Mouse (Mus musculus): Measurements from ENCODE around the gene Gm17509. TPM values are rescaled to one million over a fixed set of nuclear protein-coding genes. Genes with fewer than 3 reads are reported as not detected.

Gm17509 gene
- polyA plus RNA-seq, 1 experiment, result 0.15 TPM

DNA sequence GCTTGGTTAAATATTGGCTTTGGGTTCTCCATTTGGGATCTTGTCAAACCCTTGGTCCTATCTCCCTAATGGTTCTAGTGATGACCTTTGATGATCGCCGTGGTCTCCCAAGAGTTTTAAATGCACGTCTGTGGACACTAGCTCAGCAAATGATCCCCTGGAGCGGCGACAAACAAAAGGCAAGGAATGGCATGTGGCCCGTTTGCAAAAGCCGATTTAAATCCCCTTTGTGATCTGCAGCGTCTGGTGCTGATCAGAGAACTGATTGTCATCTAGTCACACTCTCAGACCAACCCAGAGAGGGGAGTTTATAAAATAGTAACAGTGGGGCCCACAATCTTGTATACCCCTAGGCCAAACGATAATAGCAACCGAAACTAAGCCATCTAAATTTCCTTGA, 5.4 kb downstream of the Gm17509 start:
- Histone ChIP-seq H3K27me3 (ENCODE audit: control insufficient read depth, insufficient read depth, low read length) (peaks cover 3% of the 10 kb centered on the region; the same call in 1 of the 2 replicates), H3K4me1 (ENCODE audit: control insufficient read depth, insufficient read depth, insufficient read length) (peaks cover 8% of the 10 kb centered on the region), H3K4me3 (ENCODE audit: extremely low read depth, insufficient read depth, insufficient read length) (no peak overlapping the region), H3K36me3 (ENCODE audit: control insufficient read depth, insufficient read depth, low read length) (no peaks in the 10 kb centered on the region), H3K27ac (ENCODE audit: insufficient read depth, low read length) (peak overlapping the region; percentile 63)
- DNase-seq (ENCODE audit: low read depth in 1 of 2, low spot score in 2 of 2), result no peak
- WGBS, result 55% methylated on average over 10 of the region's 10 CpGs
- TF ChIP-seq POLR2A (IDR thresholded peaks at IDR 0.05; ENCODE audit: low read depth, low read length) (no peak), CTCF (IDR thresholded peaks at IDR 0.05; ENCODE audit: extremely low read depth, insufficient read depth, insufficient read length, insufficient replicate concordance) (no peak)

GRCm38 (mm10) chr13:117211386-117211875, 9.4 kb downstream of the Gm17509 start:
- H3K36me3 ChIP-seq (ENCODE audit: control insufficient read depth, insufficient read depth, low read length), result no peaks in the 10 kb centered on the region
- H3K27me3 ChIP-seq (ENCODE audit: control insufficient read depth, insufficient read depth, low read length), result no peaks in the 10 kb centered on the region
- WGBS, result 4% methylated on average over 11 of the region's 11 CpGs
- DNase-seq (ENCODE audit: low read depth in 1 of 2, low spot score in 2 of 2), result peak; percentile 50 to 67
- H3K4me3 ChIP-seq (ENCODE audit: extremely low read depth, insufficient read depth, insufficient read length), result no peak overlapping the region
- TF ChIP-seq CTCF (IDR thresholded peaks at IDR 0.05; ENCODE audit: extremely low read depth, insufficient read depth, insufficient read length, insufficient replicate concordance), result no peak
- TF ChIP-seq POLR2A (IDR thresholded peaks at IDR 0.05; ENCODE audit: low read depth, low read length), result no peak
- H3K27ac ChIP-seq (ENCODE audit: insufficient read depth, low read length), result peak overlapping the region; percentile 79
- H3K4me1 ChIP-seq (ENCODE audit: control insufficient read depth, insufficient read depth, insufficient read length), result peaks cover 5% of the 10 kb centered on the region; the same call in 1 of the 2 replicates

GRCm38 (mm10) chr13:117208236-117208635, 12.6 kb downstream of the Gm17509 start, which contains the start of gene Emb:
Gene Emb, plus strand, starts transcription at chr13:117208536.
- Histone ChIP-seq H3K27ac (ENCODE audit: insufficient read depth, low read length) (no peak within 1 kb of the TSS), H3K4me1 (ENCODE audit: control insufficient read depth, insufficient read depth, insufficient read length) (peaks cover 5% of the 10 kb centered on the region; the same call in 1 of the 2 replicates), H3K4me3 (ENCODE audit: extremely low read depth, insufficient read depth, insufficient read length) (no peak within 1 kb of the TSS), H3K36me3 (ENCODE audit: control insufficient read depth, insufficient read depth, low read length) (no peaks in the 10 kb centered on the region), H3K27me3 (ENCODE audit: control insufficient read depth, insufficient read depth, low read length) (no peaks in the 10 kb centered on the region)
- TF ChIP-seq CTCF (IDR thresholded peaks at IDR 0.05; ENCODE audit: extremely low read depth, insufficient read depth, insufficient read length, insufficient replicate concordance) (no peak), POLR2A (IDR thresholded peaks at IDR 0.05; ENCODE audit: low read depth, low read length) (no peak)
- DNase-seq (ENCODE audit: low read depth in 1 of 2, low spot score in 2 of 2), result no peak
- 82% methylated on average over 6 of the region's 6 CpGs for WGBS

DNA sequence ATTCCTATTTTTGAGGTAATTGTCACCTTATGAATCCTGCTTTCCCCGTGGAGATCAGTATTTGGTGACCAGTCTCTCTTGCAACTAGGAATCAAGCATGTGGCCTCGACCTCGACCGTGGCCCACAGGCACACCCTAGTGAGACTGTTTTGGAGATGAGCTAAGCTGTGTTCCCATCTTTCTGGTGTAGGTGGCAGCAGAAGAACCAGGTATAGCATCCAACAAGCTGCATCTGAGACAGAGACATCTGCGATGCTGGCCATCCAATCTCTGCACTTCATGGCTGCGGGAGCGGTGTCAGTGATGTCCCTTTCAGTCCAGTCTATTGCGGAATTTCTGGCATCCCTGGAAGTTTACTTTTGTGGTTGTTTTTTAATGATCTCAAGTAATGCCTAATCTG, 14.8 kb downstream of the Gm17509 start:
- no peaks in the 10 kb centered on the region for H3K36me3 ChIP-seq (ENCODE audit: control insufficient read depth, insufficient read depth, low read length)
- TF ChIP-seq POLR2A (IDR thresholded peaks at IDR 0.05; ENCODE audit: low read depth, low read length) (no peak), CTCF (IDR thresholded peaks at IDR 0.05; ENCODE audit: extremely low read depth, insufficient read depth, insufficient read length, insufficient replicate concordance) (no peak)
- H3K4me3 ChIP-seq (ENCODE audit: extremely low read depth, insufficient read depth, insufficient read length), result no peak overlapping the region
- no peaks in the 10 kb centered on the region for H3K27me3 ChIP-seq (ENCODE audit: control insufficient read depth, insufficient read depth, low read length)
- peaks cover 4% of the 10 kb centered on the region; the same call in 1 of the 2 replicates for H3K4me1 ChIP-seq (ENCODE audit: control insufficient read depth, insufficient read depth, insufficient read length)
- no peak overlapping the region for H3K27ac ChIP-seq (ENCODE audit: insufficient read depth, low read length)
- no peak for DNase-seq (ENCODE audit: low read depth in 1 of 2, low spot score in 2 of 2)
- WGBS, result 86% methylated on average over 8 of the region's 8 CpGs

- 86% methylated on average over 7 of the region's 7 CpGs for WGBS
- Histone ChIP-seq H3K27me3 (ENCODE audit: control insufficient read depth, insufficient read depth, low read length) (no peaks in the 10 kb centered on the region), H3K36me3 (ENCODE audit: control insufficient read depth, insufficient read depth, low read length) (no peaks in the 10 kb centered on the region), H3K4me3 (ENCODE audit: extremely low read depth, insufficient read depth, insufficient read length) (no peak overlapping the region), H3K27ac (ENCODE audit: insufficient read depth, low read length) (no peak overlapping the region), H3K4me1 (ENCODE audit: control insufficient read depth, insufficient read depth, insufficient read length) (peaks cover 3% of the 10 kb centered on the region; the same call in 1 of the 2 replicates)
- TF ChIP-seq POLR2A (IDR thresholded peaks at IDR 0.05; ENCODE audit: low read depth, low read length) (no peak), CTCF (IDR thresholded peaks at IDR 0.05; ENCODE audit: extremely low read depth, insufficient read depth, insufficient read length, insufficient replicate concordance) (no peak)
- no peak for DNase-seq (ENCODE audit: low read depth in 1 of 2, low spot score in 2 of 2)
These were observed 16.2 kb downstream of the Gm17509 start for GRCm38 (mm10) chr13:117204685-117205084.

- Histone ChIP-seq H3K27ac (ENCODE audit: insufficient read depth, low read length) (no peak overlapping the region), H3K4me3 (ENCODE audit: extremely low read depth, insufficient read depth, insufficient read length) (no peak overlapping the region), H3K4me1 (ENCODE audit: control insufficient read depth, insufficient read depth, insufficient read length) (no peaks in the 10 kb centered on the region), H3K27me3 (ENCODE audit: control insufficient read depth, insufficient read depth, low read length) (no peaks in the 10 kb centered on the region), H3K36me3 (ENCODE audit: control insufficient read depth, insufficient read depth, low read length) (no peaks in the 10 kb centered on the region)
- DNase-seq (ENCODE audit: low read depth in 1 of 2, low spot score in 2 of 2), result no peak
- 46% methylated on average over 22 of the region's 22 CpGs for WGBS
- TF ChIP-seq POLR2A (IDR thresholded peaks at IDR 0.05; ENCODE audit: low read depth, low read length), result no peak
- peak; percentile 73; the same call in 1 of the 2 replicates for TF ChIP-seq CTCF (IDR thresholded peaks at IDR 0.05; ENCODE audit: extremely low read depth, insufficient read depth, insufficient read length, insufficient replicate concordance)
These were observed 18.0 kb downstream of the Gm17509 start for GRCm38 (mm10) chr13:117202755-117203471.
